Mouse (Mus musculus) CH12.LX (cell line): ENCODE data around the gene Plxdc1.

Source experiments
- CHD2 ChIP-seq: IDR thresholded peaks from 2 replicates; pipeline ENCODE4 v1.6.1; 2011; ENCODE audit warnings: low read length, improper control_type of control experiment
- CTCF ChIP-seq, 2 experiments: IDR thresholded peaks in 1 of 2; conservative IDR thresholded peaks in 1 of 2; 2 replicates each; pipeline ENCODE4 v1.5.1; 2011 to 2012; ENCODE audit warnings: low read depth in 2 of 2, low read length in 2 of 2, improper control_type of control experiment in 1 of 2, inconsistent platforms in 1 of 2, mild to moderate bottlenecking in 1 of 2, moderate library complexity in 1 of 2
- ETS1 ChIP-seq: conservative IDR thresholded peaks from 2 replicates; pipeline ENCODE4 v1.6.1; 2012; ENCODE audit warnings: low read depth, mild to moderate bottlenecking, inconsistent platforms, low read length, improper control_type of control experiment, moderate library complexity
- GABPA ChIP-seq: IDR thresholded peaks from 2 replicates; pipeline ENCODE4 v1.6.1; 2012; ENCODE audit warnings: low read depth, low read length, improper control_type of control experiment, inconsistent platforms; ENCODE audit not compliant: insufficient replicate concordance
- MAX ChIP-seq: IDR thresholded peaks from 2 replicates; pipeline ENCODE4 v1.6.1; 2011; ENCODE audit warnings: low read length, improper control_type of control experiment
- MAZ ChIP-seq: IDR thresholded peaks from 2 replicates; pipeline ENCODE4 v1.6.1; 2012; ENCODE audit warnings: low read depth, mild to moderate bottlenecking, inconsistent platforms, low read length, improper control_type of control experiment, moderate library complexity
- NRF1 ChIP-seq: IDR thresholded peaks from 2 replicates; pipeline ENCODE4 v1.6.1; 2014; ENCODE audit warnings: low read depth, mild to moderate bottlenecking, inconsistent platforms, low read length, improper control_type of control experiment, moderate library complexity
- POLR2A ChIP-seq: IDR thresholded peaks from 2 replicates; pipeline ENCODE4 v1.6.1; 2011; ENCODE audit warnings: low read depth, mild to moderate bottlenecking, improper control_type of control experiment, low read length
- POLR2AphosphoS2 ChIP-seq: IDR thresholded peaks from 2 replicates; pipeline ENCODE4 v1.6.1; 2011; ENCODE audit warnings: low read depth, low read length, improper control_type of control experiment
- SIN3A ChIP-seq: IDR thresholded peaks from 2 replicates; pipeline ENCODE4 v1.6.1; 2012; ENCODE audit warnings: low read length, improper control_type of control experiment, inconsistent platforms
- ZKSCAN1 ChIP-seq: IDR thresholded peaks from 2 replicates; pipeline ENCODE4 v1.6.1; 2012; ENCODE audit warnings: low read depth, inconsistent platforms, low read length, improper control_type of control experiment, borderline replicate concordance

GRCm38 (mm10) chr11:97968385-97968784, 17.9 kb downstream of the Plxdc1 start:
- TF ChIP-seq CTCF (conservative IDR thresholded peaks at IDR 0.05 in 1 of 2, IDR thresholded peaks at IDR 0.05 in 1 of 2; ENCODE audit: low read depth in 2 of 2, low read length in 2 of 2) (0 out of 4 replicates have a peak, but pooled peaks of 1 of the 2 experiments have one; percentile 24), POLR2A (no peak), POLR2AphosphoS2 (no peak), GABPA (no peak), ZKSCAN1 (no peak), NRF1 (no peak), CHD2 (no peak), MAZ (no peak), SIN3A (no peak), ETS1 (no peak), MAX (no peak)
